Mouse (Mus musculus): ENCODE results near the gene Slpi.

Slpi gene

GRCm38 (mm10) chr2:164419489-164419888 lies 30.6 kb upstream of the Slpi start:
- DNase-seq = no peak

GRCm38 (mm10) chr2:164418308-164418875 lies 29.5 kb upstream of the Slpi start:
- DNase-seq = peak; percentile 52

GRCm38 (mm10) chr2:164417198-164417597 lies 28.3 kb upstream of the Slpi start:
- DNase-seq = peak; percentile 56

GRCm38 (mm10) chr2:164414581-164414980 lies 25.7 kb upstream of the Slpi start:
- DNase-seq = no peak

- peak; percentile 19 for DNase-seq
Observed at GRCm38 (mm10) chr2:164414167-164414566, 25.3 kb upstream of the Slpi start.

DNA sequence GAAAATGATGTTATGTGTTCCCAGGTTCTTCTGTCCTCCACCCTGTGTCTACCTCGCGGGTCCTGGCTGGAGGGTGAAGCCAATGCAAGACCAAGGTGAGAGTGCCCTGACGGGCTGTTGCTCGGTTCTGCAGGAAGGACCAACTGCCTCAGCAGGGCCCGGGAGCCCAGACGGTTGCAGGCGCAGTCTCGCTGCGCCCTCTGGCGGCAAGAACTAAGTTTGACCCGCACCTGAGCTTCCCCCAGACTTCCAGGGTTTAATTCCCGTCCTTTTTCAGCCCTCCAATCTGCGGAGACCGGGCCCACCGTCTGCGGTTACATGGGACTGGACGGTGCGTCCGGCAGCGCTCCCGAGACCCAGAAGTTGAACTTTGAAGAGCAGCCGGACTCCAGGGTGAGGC lies 18.8 kb upstream of the Slpi start:
- DNase-seq = peak; percentile 85

DNA sequence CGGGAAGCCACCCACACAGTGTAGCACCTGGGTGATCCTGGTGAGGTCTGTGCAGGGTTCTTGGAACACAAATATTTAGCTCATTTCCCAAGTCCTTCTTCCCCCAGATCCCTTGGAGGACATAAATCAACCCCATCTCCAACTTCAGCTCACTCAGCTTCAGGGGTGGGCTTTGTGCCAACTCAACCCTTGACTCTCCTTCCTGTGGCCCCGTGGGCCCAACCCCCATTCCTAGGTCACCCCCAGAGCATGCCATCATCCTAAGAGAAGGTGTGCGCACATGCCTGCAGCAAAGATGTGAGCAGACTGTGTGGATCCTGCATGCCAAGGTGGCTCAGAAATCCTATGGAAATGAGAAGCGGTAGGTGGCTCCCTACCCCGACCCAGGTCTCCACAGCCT lies 16.6 kb upstream of the Slpi start:
- peak; percentile 27 for DNase-seq

DNA sequence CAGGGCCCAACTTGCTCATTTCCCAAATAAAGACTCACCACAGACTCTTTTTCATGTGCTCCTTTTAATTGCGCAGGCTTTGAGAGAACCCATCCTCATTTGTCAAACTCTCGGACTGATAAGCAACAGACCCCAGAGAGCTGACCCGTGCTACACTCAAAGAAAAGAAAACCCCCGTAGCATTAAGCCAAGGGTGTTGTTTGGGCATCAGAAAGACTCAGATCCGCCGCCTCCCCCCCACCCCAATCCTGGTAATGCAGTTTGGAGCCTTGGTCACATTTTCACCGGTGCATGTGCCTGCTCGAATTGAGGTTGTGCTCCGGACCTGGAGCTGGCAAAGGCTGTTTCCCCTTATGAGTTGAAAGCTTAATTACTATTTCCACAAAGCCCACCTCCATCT lies 16.2 kb upstream of the Slpi start, which contains the start of gene Matn4:
Gene Matn4 (minus strand): TSS at position 101 of the 400 bp plus-strand sequence.
- DNase-seq = no peak

GRCm38 (mm10) chr2:164404082-164404990 lies 15.4 kb upstream of the Slpi start:
- DNase-seq = peak; percentile 80

- DNase-seq = peak; percentile 21
Observed at GRCm38 (mm10) chr2:164403396-164404081, 14.6 kb upstream of the Slpi start.

- peak; percentile 90 for DNase-seq
Observed at GRCm38 (mm10) chr2:164402906-164403305, 14.0 kb upstream of the Slpi start, which contains the start of gene Rbpjl. Gene Rbpjl (plus strand): TSS chr2:164403141.

GRCm38 (mm10) chr2:164396911-164397310 lies 8.0 kb upstream of the Slpi start:
- no peak for DNase-seq

- no peak for DNase-seq
Observed at GRCm38 (mm10) chr2:164396076-164396475, 7.2 kb upstream of the Slpi start.

- no peak for DNase-seq
Observed at GRCm38 (mm10) chr2:164393126-164393525, 4.2 kb upstream of the Slpi start.

DNA sequence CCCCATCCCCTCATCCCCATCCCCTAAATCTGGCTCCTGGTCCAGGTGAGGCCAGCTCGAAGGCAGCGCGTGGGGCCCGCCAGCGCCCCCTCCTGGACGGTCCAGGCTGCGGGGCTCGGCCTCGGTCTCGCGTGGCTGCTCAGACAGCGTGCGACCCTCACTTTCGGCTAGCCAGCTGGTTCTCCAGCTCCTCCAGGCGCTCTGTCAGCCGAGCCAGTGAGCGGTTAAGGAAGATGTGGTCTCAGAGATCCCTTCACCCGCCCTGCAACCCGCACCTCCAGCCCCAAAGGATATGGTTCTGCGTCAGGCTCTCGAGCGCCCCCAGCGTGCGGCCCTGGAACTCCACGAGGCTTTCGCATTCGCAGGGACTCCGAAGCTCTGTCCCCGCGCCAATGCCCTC lies 604 bp upstream of the Slpi start:
- DNase-seq = peak; percentile 91

DNA sequence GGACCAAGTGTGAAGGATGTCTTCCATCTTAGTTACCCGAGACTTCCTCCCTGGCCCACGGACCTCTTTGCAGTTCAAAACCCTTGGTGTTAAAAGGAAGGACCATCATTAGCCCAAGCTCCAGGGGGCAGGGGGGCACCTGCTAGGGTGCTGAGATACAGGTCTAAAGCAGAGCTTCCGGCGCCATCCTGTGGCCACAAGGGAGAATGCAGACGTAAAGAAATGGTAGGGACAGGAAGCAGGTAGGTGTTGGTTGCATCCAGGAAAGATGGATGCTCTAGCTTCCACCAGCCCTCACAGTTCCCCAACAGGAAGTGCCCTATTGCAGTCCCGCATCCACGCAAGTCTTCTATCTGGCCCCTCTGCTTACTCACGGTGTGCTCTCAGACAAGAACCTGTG lies 1.9 kb downstream of the Slpi start:
- peak; percentile 62 for DNase-seq

GRCm38 (mm10) chr2:164385927-164386763 lies 2.8 kb downstream of the Slpi start:
- peak; percentile 16 for DNase-seq

DNA sequence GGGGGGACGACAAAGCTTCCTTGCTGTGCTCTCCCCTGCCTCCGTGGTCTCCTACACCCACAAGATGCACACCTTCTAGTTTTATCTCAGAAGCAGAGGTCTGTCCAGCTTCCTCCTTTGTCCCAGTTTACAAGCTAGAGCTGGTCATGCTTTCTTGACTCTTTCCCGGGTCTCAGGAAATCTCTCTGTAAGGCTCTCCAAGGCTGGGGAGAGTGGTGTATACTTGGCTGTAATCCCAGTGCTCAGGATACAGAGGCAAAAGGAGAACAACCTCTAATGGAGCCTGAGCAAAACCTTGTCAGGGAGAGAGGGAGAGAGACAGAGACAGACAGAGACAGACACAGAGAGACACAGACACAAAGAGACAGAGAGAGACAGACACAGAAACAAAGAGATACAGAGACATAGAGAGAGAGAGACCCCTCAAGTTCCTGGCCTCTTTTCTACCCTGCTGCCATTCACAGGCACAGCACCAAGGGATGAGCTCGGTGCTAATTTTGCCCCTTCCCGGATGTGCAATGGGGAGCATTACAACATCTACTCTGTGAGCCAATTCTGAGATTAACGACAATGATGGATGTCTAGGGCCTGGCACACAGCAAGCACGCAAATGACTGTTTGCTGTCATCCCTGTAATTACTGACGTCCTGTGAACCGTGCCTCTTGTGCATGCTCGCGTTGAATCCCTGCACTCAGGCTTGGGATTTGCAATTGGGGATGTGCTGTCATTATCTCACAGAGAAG lies 5.1 kb downstream of the Slpi start:
- DNase-seq = no peak

DNA sequence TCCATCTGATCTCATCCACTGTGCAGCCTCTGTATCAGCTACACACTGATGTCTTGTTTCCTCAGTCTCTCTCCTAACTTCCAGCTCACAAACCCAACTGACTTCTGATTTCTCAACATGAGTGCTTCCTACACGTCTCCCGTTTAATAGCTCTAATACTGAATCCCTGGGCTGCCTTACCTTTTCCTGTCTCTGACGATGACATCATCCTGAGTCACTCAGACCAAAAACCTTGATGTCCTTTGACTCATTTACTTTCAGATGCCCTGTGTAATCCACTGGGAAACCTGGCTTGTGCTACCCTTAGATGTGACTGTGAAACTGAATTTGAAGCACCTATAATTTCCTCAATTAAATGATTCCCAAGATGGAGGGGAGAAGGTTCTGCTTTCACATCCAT lies 5.9 kb downstream of the Slpi start:
- no peak for DNase-seq

GRCm38 (mm10) chr2:164381726-164382125 lies 7.2 kb downstream of the Slpi start:
- DNase-seq = no peak

DNA sequence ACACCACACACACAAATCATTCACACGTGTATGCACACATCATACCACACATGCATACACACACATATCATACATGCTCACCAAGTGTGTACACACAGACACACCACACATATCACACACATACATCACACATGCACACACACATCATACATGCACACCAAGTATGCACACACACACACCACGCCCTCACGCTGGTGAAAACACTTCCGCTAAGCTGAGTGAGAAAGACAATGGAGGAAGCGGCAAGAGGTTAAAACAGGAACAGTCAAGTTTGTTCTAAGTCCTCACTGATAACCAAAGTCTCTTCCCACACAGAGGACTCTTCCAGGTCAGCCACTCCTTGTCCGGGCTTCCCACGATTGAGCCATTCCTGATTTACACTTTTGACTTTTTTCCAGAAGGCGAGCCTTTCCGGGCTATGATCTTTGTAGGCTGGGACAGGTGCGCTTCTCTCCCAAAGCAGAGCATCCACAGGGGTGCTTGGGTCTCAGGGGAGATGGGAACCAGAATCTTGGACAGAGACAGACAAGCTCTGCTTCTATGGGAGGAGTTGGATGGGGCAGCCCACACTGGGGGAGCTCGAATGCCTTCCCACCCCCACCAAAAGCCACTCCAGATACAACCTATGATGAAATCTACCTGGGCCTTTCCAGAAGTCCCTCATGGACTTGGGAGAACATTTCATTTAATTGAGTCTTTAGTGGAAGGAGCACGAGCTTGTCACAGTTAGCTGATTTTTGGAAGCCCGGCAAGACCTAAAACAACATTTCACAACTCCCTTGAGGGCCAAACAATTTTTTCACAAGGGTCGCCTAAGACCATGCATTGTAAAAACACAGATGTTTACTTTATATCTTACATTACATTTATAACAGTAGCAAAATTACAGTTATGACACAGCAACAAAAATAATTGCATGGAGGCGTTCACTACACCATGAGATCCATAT lies 11.1 kb downstream of the Slpi start:
- DNase-seq = no peak
